Mouse (Mus musculus) ovary, postnatal 36 days (tissue): Measurements from ENCODE around the gene Cd24a.

Experiments used
- DNase-seq: peaks from one replicate; pipeline ENCODE4 v3.0.0; 2022; ENCODE audit warnings: low spot score, mixed read lengths

Gene Cd24a

GRCm38 (mm10) chr10:43581260-43581659 lies 3.2 kb downstream of the Cd24a start:
- no peak for DNase-seq

DNA sequence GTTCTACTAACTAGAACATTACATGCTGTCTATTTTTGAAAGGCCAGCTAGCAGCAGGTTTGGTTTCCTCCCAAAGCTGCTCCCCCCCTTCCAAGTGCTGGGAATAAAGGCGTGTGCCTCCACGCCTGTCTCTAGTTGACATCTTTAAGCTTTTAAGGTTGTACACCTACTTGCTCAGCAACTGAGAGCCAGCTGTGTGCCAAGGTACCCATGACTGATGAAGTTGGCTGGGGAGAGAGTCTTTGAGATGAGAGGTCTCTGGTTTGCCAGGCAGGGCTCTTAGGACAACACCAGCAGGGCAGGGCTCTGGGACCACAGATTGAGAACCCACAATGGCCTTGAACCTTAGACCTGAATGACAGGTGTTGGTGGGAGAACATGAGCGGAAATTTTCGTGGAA lies 6.5 kb downstream of the Cd24a start:
- no peak for DNase-seq

DNA sequence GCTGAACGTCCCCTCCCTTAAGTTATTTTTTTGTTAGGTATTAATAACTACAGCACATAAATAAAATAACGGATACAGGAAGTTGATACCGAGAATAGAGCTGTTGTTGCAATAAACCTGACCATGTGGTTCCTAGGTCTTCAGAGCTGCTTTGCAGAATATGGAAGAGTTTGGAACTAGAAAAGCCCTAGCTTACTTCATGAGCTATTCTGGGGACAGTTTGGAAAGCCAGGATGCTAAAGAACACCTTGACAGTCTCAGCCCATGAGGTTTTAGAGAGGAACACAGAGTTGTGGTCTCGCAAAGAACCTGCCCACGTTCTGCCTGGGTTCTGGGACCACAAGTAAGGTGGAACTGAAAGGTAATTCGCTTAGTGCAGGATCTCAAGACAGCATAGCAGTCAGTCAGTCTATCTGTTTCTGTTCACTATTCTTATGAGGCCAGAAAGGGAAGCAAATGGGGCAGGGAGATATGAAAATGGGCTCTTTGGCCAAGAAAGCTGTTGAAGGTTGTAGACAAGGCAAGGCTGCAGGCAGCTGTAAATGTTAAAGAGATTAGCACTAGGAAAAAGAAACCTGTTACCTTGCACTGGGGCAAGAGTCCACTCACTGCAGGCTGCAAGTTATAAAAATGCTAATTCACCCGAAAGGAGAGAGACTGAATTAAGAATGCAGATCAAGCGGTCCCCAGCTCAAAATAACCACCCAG lies 10.5 kb downstream of the Cd24a start:
- DNase-seq, result no peak

- no peak for DNase-seq
Measured at GRCm38 (mm10) chr10:43591477-43591876, 13.4 kb downstream of the Cd24a start.

- DNase-seq, result no peak
Measured at GRCm38 (mm10) chr10:43593182-43593581, 15.1 kb downstream of the Cd24a start.

DNA sequence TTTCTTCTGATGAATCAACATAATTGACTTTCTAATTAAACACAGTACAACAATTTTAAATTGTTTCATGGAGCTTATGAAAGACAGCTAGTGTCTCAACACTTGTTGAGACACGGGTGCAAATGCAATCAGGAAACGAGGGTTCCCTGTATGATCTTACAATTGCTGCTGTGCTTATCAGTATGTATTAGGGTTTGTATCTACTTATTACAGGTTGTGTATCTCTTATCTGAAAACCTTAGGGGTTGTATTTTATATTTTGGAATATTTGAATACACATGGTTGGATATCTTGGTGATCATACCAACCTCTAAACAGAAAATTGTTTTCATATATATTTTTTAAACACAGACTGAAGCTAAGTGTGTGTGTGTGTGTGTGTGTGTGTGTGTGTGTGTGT lies 16.1 kb downstream of the Cd24a start:
- no peak for DNase-seq

DNA sequence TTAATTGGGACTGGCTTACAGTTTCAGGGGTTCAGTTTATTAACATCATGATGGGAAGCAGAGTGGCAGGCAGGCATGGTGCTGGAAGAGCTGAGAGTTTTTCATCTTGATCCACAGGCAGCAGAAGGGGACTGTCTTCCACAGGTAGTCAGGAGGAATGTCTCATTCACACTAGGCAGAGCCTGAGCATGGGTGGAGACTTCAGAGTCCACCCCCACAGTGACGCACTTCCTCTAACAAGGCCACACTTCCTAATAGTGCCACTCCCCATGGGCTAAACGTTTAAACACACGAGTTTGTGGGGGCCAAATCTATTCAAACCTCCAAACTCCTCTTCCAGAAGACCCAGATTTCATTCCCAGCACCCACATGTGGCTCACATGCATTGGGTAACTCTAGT lies 16.8 kb downstream of the Cd24a start:
- DNase-seq, result no peak

- no peak for DNase-seq
Measured at GRCm38 (mm10) chr10:43598067-43598726, 20.1 kb downstream of the Cd24a start.

GRCm38 (mm10) chr10:43601039-43601438 lies 23.0 kb downstream of the Cd24a start:
- no peak for DNase-seq

GRCm38 (mm10) chr10:43601511-43602396 lies 23.7 kb downstream of the Cd24a start:
- no peak for DNase-seq

- DNase-seq, result no peak
Measured at GRCm38 (mm10) chr10:43603975-43604686, 26.0 kb downstream of the Cd24a start.

GRCm38 (mm10) chr10:43604687-43605250 lies 26.7 kb downstream of the Cd24a start:
- DNase-seq, result no peak

GRCm38 (mm10) chr10:43605901-43606300 lies 27.8 kb downstream of the Cd24a start:
- DNase-seq, result no peak

GRCm38 (mm10) chr10:43609507-43609906 lies 31.4 kb downstream of the Cd24a start:
- DNase-seq, result no peak

DNA sequence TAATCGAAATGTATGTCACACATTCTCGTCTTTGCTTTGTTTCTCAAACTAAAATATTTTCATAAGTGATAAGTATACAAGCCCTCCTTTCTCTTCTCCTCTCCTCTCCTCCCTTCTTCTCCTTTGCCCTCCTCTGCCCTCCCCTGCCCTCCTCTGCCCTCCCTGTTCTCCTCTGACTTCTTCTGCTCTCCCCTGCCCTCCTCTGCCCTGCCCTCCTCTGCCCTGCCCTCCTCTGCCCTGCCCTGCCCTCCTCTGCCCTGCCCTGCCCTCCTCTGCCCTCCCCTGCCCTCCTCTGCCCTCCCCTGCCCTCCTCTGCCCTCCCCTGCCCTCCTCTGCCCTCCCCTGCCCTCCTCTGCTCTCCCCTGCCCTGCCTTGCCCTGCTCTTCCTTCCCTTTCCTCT lies 31.9 kb downstream of the Cd24a start:
- no peak for DNase-seq

GRCm38 (mm10) chr10:43611081-43611480 lies 33.0 kb downstream of the Cd24a start:
- DNase-seq, result no peak

DNA sequence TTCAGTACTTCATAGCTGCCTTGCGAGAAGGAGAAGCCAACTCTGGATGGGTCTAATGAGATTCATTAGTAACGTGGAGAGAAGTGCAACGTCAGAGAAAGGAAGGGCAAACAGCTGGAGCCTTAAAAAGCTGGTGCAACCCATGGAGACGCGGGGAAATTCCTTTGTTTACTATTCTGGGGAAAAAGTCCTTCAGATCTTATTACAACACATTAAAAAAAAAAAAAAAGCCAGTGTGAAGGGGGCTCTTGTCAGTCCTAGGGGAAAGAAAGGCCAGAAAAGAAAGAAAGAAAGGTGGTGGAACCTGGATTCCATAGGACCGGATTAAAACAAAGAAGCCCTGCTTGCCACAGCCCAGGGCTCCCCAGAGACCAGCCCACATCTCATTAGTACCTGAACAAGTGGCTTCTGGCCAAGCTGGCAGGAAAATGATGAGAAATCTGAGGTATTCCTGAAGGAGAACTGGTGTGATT lies 41.0 kb downstream of the Cd24a start:
- DNase-seq, result no peak

- no peak for DNase-seq
Measured at GRCm38 (mm10) chr10:43619939-43620338, 41.9 kb downstream of the Cd24a start.

- no peak for DNase-seq
Measured at GRCm38 (mm10) chr10:43623510-43623909, 45.4 kb downstream of the Cd24a start.

- no peak for DNase-seq
Measured at GRCm38 (mm10) chr10:43624362-43624761, 46.3 kb downstream of the Cd24a start.

DNA sequence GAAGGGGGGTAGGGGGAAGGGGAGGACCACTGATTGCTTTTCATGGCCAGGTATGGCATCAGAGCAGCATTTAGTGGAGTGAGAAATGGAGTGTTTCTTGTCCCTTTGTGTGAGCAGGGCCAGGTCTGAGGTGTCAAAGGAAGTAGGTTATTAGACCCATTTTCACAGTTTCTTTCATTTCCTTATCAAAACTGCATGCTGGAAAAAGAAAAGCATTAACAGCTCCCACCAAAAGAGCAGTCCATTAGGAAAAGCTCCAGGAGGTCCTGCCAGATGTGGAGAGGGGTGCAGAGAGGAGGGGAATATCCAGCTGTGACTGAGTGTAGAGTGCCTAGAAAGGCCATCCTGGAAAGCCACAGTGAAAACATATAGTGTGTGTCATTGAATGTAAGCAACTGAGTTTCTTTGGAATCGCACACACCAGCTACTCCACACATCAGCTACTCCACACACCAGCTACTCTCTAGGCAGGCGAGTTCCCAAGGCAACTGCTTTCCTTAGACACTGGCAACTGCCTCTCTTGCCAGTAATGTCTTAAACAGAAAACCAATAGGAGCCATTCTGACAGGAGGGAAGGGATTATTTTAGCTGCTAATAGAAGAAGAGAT lies 46.8 kb downstream of the Cd24a start:
- no peak for DNase-seq
